Mouse (Mus musculus): ENCODE measurements around the gene Ssx2ip. TPM values are rescaled to one million over a fixed set of nuclear protein-coding genes. Genes with fewer than 3 reads are reported as not detected.
A peak's percentile ranks its signal among the peaks of the same experiment; 100 is the strongest.

Gene Ssx2ip
- total and polyA plus RNA-seq, 2 experiments from 2014 or later = 19.4 to 26.3 TPM

- WGBS = 87% methylated on average over 1 of the region's 1 CpGs
These were observed 7.5 kb upstream of the Ssx2ip start for GRCm38 (mm10) chr3:146396934-146397333.

DNA sequence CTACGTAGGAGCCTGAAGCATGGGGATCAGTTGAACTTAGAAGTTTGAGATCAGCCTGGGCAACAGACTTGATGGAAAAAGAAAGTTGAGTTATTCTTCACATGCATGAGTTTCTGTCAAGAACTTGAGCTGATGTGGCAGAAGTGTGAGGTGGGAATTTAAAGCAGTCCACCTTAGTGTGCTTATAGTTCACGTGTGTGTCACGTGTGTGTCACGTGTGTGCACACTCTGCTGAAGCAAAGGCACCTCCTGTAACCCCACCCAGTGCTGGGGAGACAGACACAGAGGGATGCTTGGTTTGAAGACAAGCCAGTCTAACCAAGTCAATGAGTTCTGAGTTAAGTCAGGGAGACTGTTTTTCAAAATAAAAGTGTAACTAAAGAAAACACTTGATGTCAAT is 6.6 kb upstream of the Ssx2ip start:
- H3K27me3 ChIP-seq (ENCODE audit: insufficient read depth, low read length) = no peaks in the 10 kb centered on the region
- DNase-seq (ENCODE audit: low spot score) (no peak), ATAC-seq (ENCODE audit: low FRiP score) (no peak)
- H3K9me3 ChIP-seq (ENCODE audit: low read length) = 0 out of 2 replicates have a peak, but pooled peaks cover 2% of the 10 kb centered on the region
- no peak overlapping the region for H3K4me3 ChIP-seq (ENCODE audit: low read depth, low read length)
- H3K9ac ChIP-seq (replicated peaks; ENCODE audit: low read length, poor library complexity, severe bottlenecking) = no peak overlapping the region
- no peak for TF ChIP-seq CTCF (IDR thresholded peaks at IDR 0.05)
- no peak overlapping the region for H3K27ac ChIP-seq (ENCODE audit: low read depth, low read length)
- no peak overlapping the region for H3K4me2 ChIP-seq (ENCODE audit: low read depth, low read length, poor library complexity, severe bottlenecking)
- H3K4me1 ChIP-seq (ENCODE audit: insufficient read depth, low read length) = no peaks in the 10 kb centered on the region
- 90% methylated on average over 4 of the region's 4 CpGs for WGBS
- no peaks in the 10 kb centered on the region for H3K36me3 ChIP-seq (ENCODE audit: insufficient read depth, low read length)

More at GRCm38 (mm10) chr3:146396934-146397333, 7.5 kb upstream of the Ssx2ip start:
- Histone ChIP-seq H3K9me3 (ENCODE audit: low read length) (no peaks in the 10 kb centered on the region), H3K4me1 (ENCODE audit: insufficient read depth, low read length) (no peaks in the 10 kb centered on the region), H3K36me3 (ENCODE audit: insufficient read depth, low read length) (no peaks in the 10 kb centered on the region), H3K9ac (replicated peaks; ENCODE audit: low read length, poor library complexity, severe bottlenecking) (no peak overlapping the region), H3K27me3 (ENCODE audit: insufficient read depth, low read length) (no peaks in the 10 kb centered on the region), H3K4me3 (ENCODE audit: low read depth, low read length) (no peak overlapping the region), H3K27ac (ENCODE audit: low read depth, low read length) (no peak overlapping the region), H3K4me2 (ENCODE audit: low read depth, low read length, poor library complexity, severe bottlenecking) (no peak overlapping the region)
- no peak for ATAC-seq (ENCODE audit: low FRiP score)
- DNase-seq (ENCODE audit: low spot score) = no peak
- TF ChIP-seq CTCF (IDR thresholded peaks at IDR 0.05) = no peak

- H3K4me2 ChIP-seq (ENCODE audit: low read depth, low read length, poor library complexity, severe bottlenecking) = no peak overlapping the region
- no peak for TF ChIP-seq CTCF (IDR thresholded peaks at IDR 0.05)
- no peak for DNase-seq (ENCODE audit: low spot score)
- H3K9me3 ChIP-seq (ENCODE audit: low read length) = 0 out of 2 replicates have a peak, but pooled peaks cover 4% of the 10 kb centered on the region
- no peak for ATAC-seq (ENCODE audit: low FRiP score)
- WGBS = 93% methylated on average over 5 of the region's 5 CpGs
- no peaks in the 10 kb centered on the region; the same call in 1 of the 2 replicates for H3K4me1 ChIP-seq (ENCODE audit: insufficient read depth, low read length)
- no peaks in the 10 kb centered on the region for H3K36me3 ChIP-seq (ENCODE audit: insufficient read depth, low read length)
- no peak overlapping the region for H3K9ac ChIP-seq (replicated peaks; ENCODE audit: low read length, poor library complexity, severe bottlenecking)
- no peak overlapping the region for H3K27ac ChIP-seq (ENCODE audit: low read depth, low read length)
- H3K4me3 ChIP-seq (ENCODE audit: low read depth, low read length) = no peak overlapping the region
- H3K27me3 ChIP-seq (ENCODE audit: insufficient read depth, low read length) = no peaks in the 10 kb centered on the region
These were observed 5.2 kb upstream of the Ssx2ip start for GRCm38 (mm10) chr3:146399203-146399602.

- H3K27ac ChIP-seq (ENCODE audit: low read depth, low read length) = peak overlapping the region; percentile 75
- H3K4me2 ChIP-seq (ENCODE audit: low read depth, low read length, poor library complexity, severe bottlenecking) = peak overlapping the region; percentile 60
- DNase-seq (ENCODE audit: low spot score) (no peak), ATAC-seq (ENCODE audit: low FRiP score) (no peak)
- no peaks in the 10 kb centered on the region for H3K36me3 ChIP-seq (ENCODE audit: insufficient read depth, low read length)
- peak overlapping the region; percentile 93 for H3K9ac ChIP-seq (replicated peaks; ENCODE audit: low read length, poor library complexity, severe bottlenecking)
- peak overlapping the region; percentile 93 for H3K4me3 ChIP-seq (ENCODE audit: low read depth, low read length)
- no peaks in the 10 kb centered on the region for H3K27me3 ChIP-seq (ENCODE audit: insufficient read depth, low read length)
- TF ChIP-seq CTCF (IDR thresholded peaks at IDR 0.05) = no peak
- WGBS = 40% methylated on average over 3 of the region's 3 CpGs
- 0 out of 2 replicates have a peak, but pooled peaks cover 4% of the 10 kb centered on the region for H3K9me3 ChIP-seq (ENCODE audit: low read length)
- peaks cover 17% of the 10 kb centered on the region for H3K4me1 ChIP-seq (ENCODE audit: insufficient read depth, low read length)
These were observed 672 bp upstream of the Ssx2ip start for GRCm38 (mm10) chr3:146403770-146404169.

GRCm38 (mm10) chr3:146405213-146406006 is 968 bp downstream of the Ssx2ip start:
- Histone ChIP-seq H3K9ac (replicated peaks; ENCODE audit: low read length, poor library complexity, severe bottlenecking) (peak overlapping the region; percentile 93), H3K36me3 (ENCODE audit: insufficient read depth, low read length) (no peaks in the 10 kb centered on the region), H3K4me1 (ENCODE audit: insufficient read depth, low read length) (peaks cover 17% of the 10 kb centered on the region), H3K4me2 (ENCODE audit: low read depth, low read length, poor library complexity, severe bottlenecking) (peak overlapping the region; percentile 60), H3K27me3 (ENCODE audit: insufficient read depth, low read length) (no peaks in the 10 kb centered on the region), H3K4me3 (ENCODE audit: low read depth, low read length) (peak overlapping the region; percentile 93), H3K9me3 (ENCODE audit: low read length) (0 out of 2 replicates have a peak, but pooled peaks cover 4% of the 10 kb centered on the region), H3K27ac (ENCODE audit: low read depth, low read length) (peak overlapping the region; percentile 75)
- ATAC-seq (ENCODE audit: low FRiP score) (no peak), DNase-seq (ENCODE audit: low spot score) (no peak)
- WGBS = 9% methylated on average over 18 of the region's 18 CpGs
- no peak for TF ChIP-seq CTCF (IDR thresholded peaks at IDR 0.05)

DNA sequence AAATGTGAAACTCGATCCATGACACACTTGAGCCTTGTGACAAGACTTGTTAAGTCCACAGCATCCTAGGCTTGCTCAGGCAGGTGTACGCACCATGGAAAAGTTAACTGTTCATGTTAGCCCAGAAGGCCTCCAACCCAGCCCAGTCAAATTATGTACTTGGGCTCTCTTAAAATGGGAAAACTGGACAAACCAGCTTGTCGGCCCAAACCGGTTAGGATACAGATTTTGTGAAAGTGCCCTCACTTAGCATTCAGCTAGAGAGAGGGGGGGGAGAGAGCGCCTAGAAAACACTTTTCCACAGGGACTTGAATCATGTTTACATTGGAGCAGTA is 1.5 kb downstream of the Ssx2ip start:
- ATAC-seq (ENCODE audit: low FRiP score) = no peak
- peak overlapping the region; percentile 93 for H3K4me3 ChIP-seq (ENCODE audit: low read depth, low read length)
- no peak for DNase-seq (ENCODE audit: low spot score)
- H3K27ac ChIP-seq (ENCODE audit: low read depth, low read length) = no peak overlapping the region
- TF ChIP-seq CTCF (IDR thresholded peaks at IDR 0.05) = no peak
- H3K4me1 ChIP-seq (ENCODE audit: insufficient read depth, low read length) = peaks cover 17% of the 10 kb centered on the region
- H3K9ac ChIP-seq (replicated peaks; ENCODE audit: low read length, poor library complexity, severe bottlenecking) = peak overlapping the region; percentile 93; the same call in 1 of the 2 replicates
- H3K9me3 ChIP-seq (ENCODE audit: low read length) = 0 out of 2 replicates have a peak, but pooled peaks cover 4% of the 10 kb centered on the region
- no peaks in the 10 kb centered on the region for H3K36me3 ChIP-seq (ENCODE audit: insufficient read depth, low read length)
- 36% methylated on average over 5 of the region's 5 CpGs for WGBS
- no peaks in the 10 kb centered on the region for H3K27me3 ChIP-seq (ENCODE audit: insufficient read depth, low read length)
- H3K4me2 ChIP-seq (ENCODE audit: low read depth, low read length, poor library complexity, severe bottlenecking) = peak overlapping the region; percentile 60
